Mouse (Mus musculus): ENCODE results near the gene Kcnd3. TPM values are rescaled to one million over a fixed set of nuclear protein-coding genes. Genes with fewer than 3 reads are reported as not detected.

The Kcnd3 gene
- polyA plus RNA-seq, 1 experiment, result 42.6 TPM

DNA sequence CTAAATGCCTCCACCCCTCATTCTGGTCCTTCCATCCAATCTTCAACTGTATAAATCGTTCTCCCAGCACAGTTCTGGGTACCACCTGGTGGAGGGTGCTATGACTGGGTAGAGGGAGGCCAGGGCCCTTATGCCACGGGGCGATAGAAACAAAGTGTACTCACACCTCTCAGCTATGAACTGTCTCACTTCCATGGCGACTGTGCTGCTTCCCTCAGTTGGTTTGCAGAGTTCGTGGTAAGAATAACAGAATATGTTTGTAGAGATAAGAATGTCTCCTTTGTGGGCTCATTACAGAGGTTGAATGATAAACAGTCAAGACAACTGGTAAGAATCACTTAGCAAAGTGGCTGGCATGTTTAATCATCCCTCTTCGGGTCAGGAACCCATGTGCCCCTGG, 68.3 kb downstream of the Kcnd3 start:
- no peak for DNase-seq (ENCODE audit: extremely low spot score in 1 of 2, low spot score in 1 of 2)

DNA sequence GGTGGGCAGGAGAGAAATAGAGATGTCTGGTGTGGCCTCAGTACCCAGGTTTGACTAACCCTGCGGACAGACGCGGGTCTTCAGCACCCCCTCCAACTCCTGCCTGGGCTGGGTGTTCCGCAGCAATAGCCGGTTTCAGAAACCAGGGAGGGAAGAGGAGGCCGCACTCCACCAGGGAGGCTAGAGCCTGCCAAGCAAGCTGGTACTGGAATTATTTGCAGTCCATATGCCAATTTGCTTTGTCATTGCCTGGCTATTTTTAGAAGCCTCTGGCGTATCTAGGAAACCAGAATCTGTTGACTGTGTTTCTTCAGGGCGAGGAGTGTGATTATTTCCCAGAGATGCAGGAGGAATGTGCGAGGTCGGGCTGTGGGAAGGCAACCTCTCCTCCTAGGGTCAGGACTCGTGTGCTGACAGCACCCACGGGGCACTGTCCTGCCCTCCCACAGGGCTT, 69.1 kb downstream of the Kcnd3 start:
- DNase-seq (ENCODE audit: extremely low spot score in 1 of 2, low spot score in 1 of 2), result peak; percentile 78 to 88

- DNase-seq (ENCODE audit: extremely low spot score in 1 of 2, low spot score in 1 of 2), result no peak
These were observed 69.5 kb downstream of the Kcnd3 start for GRCm38 (mm10) chr3:105521639-105522038.

- peak in 1 of 2 experiments; percentile 44 for DNase-seq (ENCODE audit: extremely low spot score in 1 of 2, low spot score in 1 of 2)
These were observed 76.7 kb downstream of the Kcnd3 start for GRCm38 (mm10) chr3:105528860-105529259.

DNA sequence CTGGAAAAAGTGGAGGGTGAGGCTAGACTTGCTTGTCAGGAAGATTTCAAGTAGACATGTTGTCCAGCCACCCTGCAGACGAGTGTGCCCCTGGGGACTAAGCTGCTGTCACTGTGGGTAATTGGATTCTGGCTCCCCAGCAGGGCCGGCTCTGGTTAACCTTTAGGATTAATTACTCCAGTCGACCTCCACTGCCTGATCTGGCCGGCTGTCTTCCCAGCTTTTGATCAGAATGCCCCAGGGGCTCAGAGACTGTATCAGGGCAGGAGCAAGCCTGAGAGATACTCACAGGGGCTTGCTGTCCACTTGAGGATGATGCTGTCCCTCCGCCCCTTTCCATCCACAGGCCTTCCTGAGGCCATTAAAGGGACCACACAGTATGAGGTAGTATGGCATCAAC, 77.6 kb downstream of the Kcnd3 start:
- DNase-seq (ENCODE audit: extremely low spot score in 1 of 2, low spot score in 1 of 2), result no peak

DNA sequence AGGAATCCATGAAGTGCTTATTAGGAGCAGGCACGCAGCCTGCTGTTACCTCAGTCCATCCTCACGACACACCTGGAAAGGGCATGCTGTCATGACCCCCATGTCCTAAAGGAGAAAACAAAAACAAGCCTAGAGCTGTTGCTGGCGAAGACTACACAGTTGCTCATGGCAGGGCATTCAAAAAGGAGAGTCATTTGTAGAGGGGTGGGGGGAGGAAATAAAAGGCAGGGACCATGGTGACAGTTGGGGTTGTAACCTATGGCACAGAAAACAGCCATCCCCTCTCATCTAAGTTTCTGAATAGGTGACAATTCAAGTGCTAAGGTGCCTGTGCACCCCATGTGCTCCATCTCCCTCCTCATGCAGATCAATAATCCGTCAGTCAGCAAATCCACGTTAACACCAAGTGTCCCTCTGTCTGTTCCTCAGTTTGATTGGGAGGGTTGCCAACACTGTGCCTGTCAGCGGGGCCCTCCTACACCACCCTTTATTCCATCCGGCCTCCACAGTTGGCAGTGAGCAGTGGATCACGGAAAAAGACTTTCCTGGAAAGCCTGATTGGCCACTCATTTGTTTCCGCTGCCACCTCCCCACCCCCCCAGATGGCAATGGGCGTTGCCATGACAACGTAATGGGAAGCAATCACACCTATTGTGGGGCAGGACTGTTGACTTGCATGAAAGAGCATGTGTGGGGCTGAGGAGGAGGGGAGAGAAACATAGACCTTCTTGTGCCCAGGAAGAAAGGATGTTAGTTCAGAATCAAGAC, 78.4 kb downstream of the Kcnd3 start:
- DNase-seq (ENCODE audit: extremely low spot score in 1 of 2, low spot score in 1 of 2), result peak; percentile 58 to 83

GRCm38 (mm10) chr3:105538406-105538805, 86.3 kb downstream of the Kcnd3 start:
- peak in 1 of 2 experiments; percentile 60 for DNase-seq (ENCODE audit: extremely low spot score in 1 of 2, low spot score in 1 of 2)

GRCm38 (mm10) chr3:105538819-105539607, 86.9 kb downstream of the Kcnd3 start:
- DNase-seq (ENCODE audit: extremely low spot score in 1 of 2, low spot score in 1 of 2), result no peak

DNA sequence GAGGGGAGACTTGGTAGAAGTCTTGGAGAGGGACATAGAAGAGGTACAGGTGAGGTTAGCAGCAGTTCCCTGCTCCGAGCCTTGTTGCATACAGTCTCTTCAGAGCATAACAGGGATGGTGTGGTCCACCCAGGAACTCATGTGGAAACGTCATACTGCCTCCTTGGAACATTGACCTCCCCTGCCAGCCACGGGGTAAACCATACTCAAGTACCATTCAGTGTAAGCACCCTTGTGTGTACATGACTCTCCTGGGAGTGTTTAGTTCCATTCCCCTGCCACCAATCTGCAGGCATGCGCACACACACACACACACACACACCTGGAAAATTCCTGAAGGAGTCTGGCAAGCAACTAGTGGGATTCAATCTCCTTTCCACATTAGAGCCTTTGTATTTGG, 90.6 kb downstream of the Kcnd3 start:
- no peak for DNase-seq (ENCODE audit: extremely low spot score in 1 of 2, low spot score in 1 of 2)

DNA sequence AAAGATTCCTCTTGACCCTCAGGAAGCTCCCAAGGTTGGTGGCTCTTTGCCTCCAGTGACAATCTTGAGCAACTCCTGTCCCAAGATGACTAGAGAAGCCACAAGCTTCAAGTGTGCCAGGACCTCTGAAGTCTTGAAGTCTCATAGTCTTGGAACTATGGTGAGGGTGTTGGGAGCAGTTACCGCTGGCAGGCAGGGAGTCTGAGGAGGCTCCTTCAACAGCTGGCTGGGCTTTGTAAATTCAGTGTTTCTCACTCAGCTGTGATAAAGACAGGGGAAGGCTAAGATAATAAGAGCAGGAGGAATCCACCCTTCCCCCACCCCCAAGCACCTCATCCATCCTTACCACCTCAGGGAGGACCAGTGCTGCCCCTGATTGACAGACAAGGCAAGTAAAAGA, 92.0 kb downstream of the Kcnd3 start:
- no peak for DNase-seq (ENCODE audit: extremely low spot score in 1 of 2, low spot score in 1 of 2)

- DNase-seq (ENCODE audit: extremely low spot score in 1 of 2, low spot score in 1 of 2), result peak in 1 of 2 experiments; percentile 53
These were observed 94.5 kb downstream of the Kcnd3 start for GRCm38 (mm10) chr3:105546611-105547071.

DNA sequence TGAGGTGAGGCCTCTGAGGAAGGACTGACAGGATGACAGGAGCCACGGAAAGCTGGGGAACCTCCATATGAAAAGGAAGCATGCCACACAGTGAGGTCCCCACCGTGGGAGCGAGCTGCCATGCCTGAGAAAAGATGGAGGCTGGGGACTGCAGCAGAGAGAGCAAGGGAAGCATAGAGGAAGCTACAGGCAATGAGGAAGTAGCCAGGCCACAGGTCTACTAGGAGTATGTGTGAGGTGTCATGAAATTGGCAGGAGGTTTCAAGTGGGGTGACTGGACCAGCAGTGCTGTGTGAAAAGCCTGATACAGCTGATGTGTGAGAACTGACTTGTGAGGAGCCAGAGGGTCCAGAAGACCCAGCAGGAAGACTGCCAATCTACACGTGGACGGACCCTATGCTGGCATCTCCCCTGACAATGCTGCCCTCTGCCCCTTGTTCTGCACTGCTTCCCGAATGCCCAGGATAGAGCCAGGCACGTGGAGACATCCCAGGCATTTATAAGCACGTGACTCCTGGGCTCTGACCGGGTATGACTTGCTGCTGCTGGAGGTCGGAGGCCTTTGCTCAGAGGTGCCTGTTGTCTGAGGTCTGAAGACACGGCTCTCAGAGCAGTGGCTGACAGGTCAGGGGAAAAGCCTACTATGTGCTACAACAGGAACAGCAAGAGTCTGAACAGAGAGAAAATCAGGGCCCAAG, 96.1 kb downstream of the Kcnd3 start:
- no peak for DNase-seq (ENCODE audit: extremely low spot score in 1 of 2, low spot score in 1 of 2)

GRCm38 (mm10) chr3:105559456-105559855, 107.3 kb downstream of the Kcnd3 start:
- peak; percentile 55 to 70 for DNase-seq (ENCODE audit: extremely low spot score in 1 of 2, low spot score in 1 of 2)

DNA sequence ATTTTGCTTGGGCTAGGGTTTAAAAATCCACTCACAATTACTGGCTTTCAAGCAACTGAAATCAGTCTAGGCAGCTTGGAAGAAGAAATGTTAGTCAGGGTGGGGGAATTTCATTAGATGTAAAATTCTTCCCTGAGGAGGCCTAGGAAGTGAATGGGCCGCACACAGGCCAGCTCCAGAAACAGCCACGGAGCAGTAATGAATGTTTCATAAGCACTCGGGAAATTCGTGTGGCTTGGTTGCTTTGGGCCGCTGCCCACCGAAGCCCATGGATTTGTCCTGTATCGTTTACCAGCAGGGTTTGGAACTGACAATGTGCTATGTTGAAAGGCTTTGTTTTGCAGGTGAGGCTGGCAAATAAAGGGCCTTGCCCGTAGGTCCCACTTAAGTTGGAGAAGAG, 114.8 kb downstream of the Kcnd3 start:
- DNase-seq (ENCODE audit: extremely low spot score in 1 of 2, low spot score in 1 of 2), result no peak

DNA sequence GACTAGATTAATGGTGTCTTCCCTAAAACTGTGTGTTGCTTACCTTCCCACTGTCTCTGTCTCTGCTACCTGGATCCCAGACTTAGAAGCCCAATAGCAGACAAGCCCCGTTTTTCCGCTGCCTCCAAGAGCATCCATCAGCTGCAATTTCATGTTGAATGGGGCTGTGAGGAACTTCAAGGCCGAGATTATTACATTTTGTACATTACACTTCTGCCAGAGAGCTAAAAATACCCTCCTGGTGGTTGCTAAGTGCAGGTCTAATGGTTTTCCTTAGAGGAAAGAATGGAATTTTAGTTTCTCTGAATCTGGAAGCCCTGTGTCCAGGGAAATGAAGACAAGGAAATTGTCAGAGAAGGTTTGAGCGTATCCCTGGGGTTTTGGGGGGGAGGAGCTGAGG, 115.3 kb downstream of the Kcnd3 start:
- DNase-seq (ENCODE audit: extremely low spot score in 1 of 2, low spot score in 1 of 2), result no peak

GRCm38 (mm10) chr3:105568403-105568802, 116.3 kb downstream of the Kcnd3 start:
- DNase-seq (ENCODE audit: extremely low spot score in 1 of 2, low spot score in 1 of 2), result no peak

DNA sequence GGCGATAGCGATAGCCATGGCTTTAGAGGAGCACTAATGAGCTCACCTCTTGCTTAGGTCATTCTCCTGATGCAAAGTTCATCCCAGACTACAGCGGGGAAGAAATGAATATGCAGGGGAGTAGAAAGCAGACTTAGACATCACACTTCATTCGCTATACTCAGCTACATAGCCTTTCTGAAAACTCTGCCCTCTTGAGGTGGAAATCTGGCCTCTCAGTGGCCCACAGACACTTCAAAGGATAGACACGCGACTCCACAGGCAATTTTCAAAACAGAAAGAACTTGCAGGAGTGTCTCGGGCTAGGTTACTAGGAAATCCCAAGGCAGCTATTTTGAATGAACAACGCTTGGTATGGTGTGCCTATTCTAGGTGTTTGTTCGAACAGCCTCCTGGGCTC, 116.7 kb downstream of the Kcnd3 start:
- DNase-seq (ENCODE audit: extremely low spot score in 1 of 2, low spot score in 1 of 2), result no peak

GRCm38 (mm10) chr3:105569310-105569752, 117.2 kb downstream of the Kcnd3 start:
- DNase-seq (ENCODE audit: extremely low spot score in 1 of 2, low spot score in 1 of 2), result no peak

GRCm38 (mm10) chr3:105569950-105570349, 117.8 kb downstream of the Kcnd3 start:
- DNase-seq (ENCODE audit: extremely low spot score in 1 of 2, low spot score in 1 of 2), result no peak

DNA sequence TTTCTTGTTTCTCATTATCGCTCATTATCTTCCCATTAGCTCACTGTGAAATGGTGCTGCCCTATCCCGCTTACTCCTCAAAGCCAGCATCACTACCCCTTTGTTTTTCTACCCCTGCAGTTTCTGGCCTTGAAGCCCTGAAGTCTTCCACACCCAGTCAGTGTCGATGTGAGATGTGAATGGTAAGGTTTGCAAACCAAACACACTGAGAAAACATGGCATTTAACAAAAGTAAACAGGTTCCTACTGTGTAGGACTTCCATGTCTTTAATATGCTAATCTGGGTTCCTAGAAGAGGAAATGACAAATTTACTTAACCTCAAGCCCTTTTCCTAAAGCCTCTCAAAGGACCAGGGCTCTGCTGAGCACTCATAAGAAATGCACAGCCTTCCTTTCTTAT, 118.7 kb downstream of the Kcnd3 start:
- no peak for DNase-seq (ENCODE audit: extremely low spot score in 1 of 2, low spot score in 1 of 2)

- DNase-seq (ENCODE audit: extremely low spot score in 1 of 2, low spot score in 1 of 2), result no peak
These were observed 119.8 kb downstream of the Kcnd3 start for GRCm38 (mm10) chr3:105571944-105572343.

Data from frontal cortex, adult 2 months (tissue).